ENCODE assay signal across 8 mouse cellular contexts in genomic region chr8:95702480-95703446, GRCm38 (mm10). TPM values are rescaled to one million over a fixed set of nuclear protein-coding genes. Genes with fewer than 3 reads are reported as not detected.
DNase-seq lines count a peak whose midpoint lies in the region; ATAC-seq and TF ChIP-seq lines count a peak whose summit lies in the region.

No protein-coding gene starts in this region.

- no peaks in the 10 kb centered on the region for H3K79me2 ChIP-seq in heart, adult 2 months (replicated peaks; ENCODE audit: control insufficient read depth, insufficient read depth, low read length)

- peaks cover 16% of the 10 kb centered on the region for H3K4me1 ChIP-seq in embryonic facial prominence, embryonic 13.5 days
- peaks cover 2% of the 10 kb centered on the region for H3K4me1 ChIP-seq in heart, adult 2 months (ENCODE audit: control insufficient read depth, insufficient read depth, low read length)
- H3K4me1 ChIP-seq in limb, embryonic 10.5 days = peaks cover 25% of the 10 kb centered on the region
- H3K4me1 ChIP-seq in midbrain, embryonic 11.5 days (ENCODE audit: control insufficient read depth, insufficient read depth, low read length) = peaks cover 15% of the 10 kb centered on the region
- H3K4me1 ChIP-seq in small intestine, adult 2 months (ENCODE audit: control insufficient read depth, insufficient read depth, insufficient read length, low read length) = peaks cover 3% of the 10 kb centered on the region; the same call in 1 of the 2 replicates

- no peaks in the 10 kb centered on the region for H3K36me3 ChIP-seq in embryonic facial prominence, embryonic 13.5 days
- H3K36me3 ChIP-seq in heart, adult 2 months (ENCODE audit: control insufficient read depth, insufficient read depth, low read length) = no peaks in the 10 kb centered on the region
- no peaks in the 10 kb centered on the region for H3K36me3 ChIP-seq in limb, embryonic 10.5 days
- H3K36me3 ChIP-seq in midbrain, embryonic 11.5 days (ENCODE audit: control insufficient read depth, insufficient read depth, low read length) = no peaks in the 10 kb centered on the region
- no peaks in the 10 kb centered on the region for H3K36me3 ChIP-seq in small intestine, adult 2 months (ENCODE audit: control insufficient read depth, insufficient read depth, low read length)

- peak overlapping the region; percentile 79 for H3K9ac ChIP-seq in embryonic facial prominence, embryonic 13.5 days
- peak overlapping the region; percentile 65 for H3K9ac ChIP-seq in heart, adult 2 months (ENCODE audit: low read depth, low read length)
- H3K9ac ChIP-seq in midbrain, embryonic 11.5 days (ENCODE audit: low read length) = peak overlapping the region; percentile 71

- peak; percentile 91 for TF ChIP-seq POLR2A in heart, adult 2 months (IDR thresholded peaks at IDR 0.05; ENCODE audit: insufficient read depth, low read depth, low read length)
- TF ChIP-seq POLR2A in small intestine, adult 2 months (IDR thresholded peaks at IDR 0.05; ENCODE audit: low read depth, low read length) = no peak

- H3K9me3 ChIP-seq in embryonic facial prominence, embryonic 13.5 days = no peaks in the 10 kb centered on the region
- H3K9me3 ChIP-seq in limb, embryonic 10.5 days (replicated peaks) = no peaks in the 10 kb centered on the region
- no peaks in the 10 kb centered on the region for H3K9me3 ChIP-seq in midbrain, embryonic 11.5 days (ENCODE audit: control insufficient read depth, low read length)

- peak; percentile 28 to 41 for DNase-seq in spleen, adult 18-20 months
- DNase-seq in spleen, adult 12 weeks (ENCODE audit: low spot score) = no peak
- DNase-seq in heart, adult 2 months = peak; percentile 78 to 84
- DNase-seq in kidney, adult 18-20 months = peak; percentile 44
- peak; percentile 82 for DNase-seq in limb, embryonic 10.5 days (ENCODE audit: low spot score)
- DNase-seq in midbrain, embryonic 11.5 days (ENCODE audit: low spot score, missing footprints) = peak; percentile 95

- WGBS in embryonic facial prominence, embryonic 13.5 days = 2% methylated on average over 34 of the region's 34 CpGs
- 2% methylated on average over 34 of the region's 34 CpGs for WGBS in heart, adult 2 months
- WGBS in limb, embryonic 10.5 days = 5% methylated on average over 34 of the region's 34 CpGs
- WGBS in midbrain, embryonic 11.5 days = 2% methylated on average over 34 of the region's 34 CpGs
- WGBS in small intestine, adult 2 months = 3% methylated on average over 34 of the region's 34 CpGs

- peak overlapping the region; percentile 99 for H3K4me2 ChIP-seq in embryonic facial prominence, embryonic 13.5 days
- H3K4me2 ChIP-seq in midbrain, embryonic 11.5 days = peak overlapping the region; percentile 95

- no peak overlapping the region for H3K27ac ChIP-seq in embryonic facial prominence, embryonic 13.5 days
- H3K27ac ChIP-seq in heart, adult 2 months = peak overlapping the region; percentile 65
- peak overlapping the region; percentile 69 for H3K27ac ChIP-seq in limb, embryonic 10.5 days
- H3K27ac ChIP-seq in midbrain, embryonic 11.5 days (ENCODE audit: low read depth, low read length) = no peak overlapping the region
- no peak overlapping the region for H3K27ac ChIP-seq in small intestine, adult 2 months (ENCODE audit: insufficient read depth, low read depth, low read length)

- TF ChIP-seq CTCF in heart, adult 2 months (IDR thresholded peaks at IDR 0.05) = no peak
- TF ChIP-seq CTCF in small intestine, adult 2 months (IDR thresholded peaks at IDR 0.05; ENCODE audit: extremely low read depth, insufficient read length, insufficient replicate concordance, low read depth, low read length) = no peak

- intact Hi-C loops in heart, adult 2 months (cut with DNase I) = no loop called here

- H3K4me3 ChIP-seq in embryonic facial prominence, embryonic 13.5 days = peak overlapping the region; percentile 66
- peak overlapping the region; percentile 55 for H3K4me3 ChIP-seq in heart, adult 2 months
- peak overlapping the region; percentile 67 for H3K4me3 ChIP-seq in limb, embryonic 10.5 days
- H3K4me3 ChIP-seq in midbrain, embryonic 11.5 days (ENCODE audit: low read depth, low read length) = peak overlapping the region; percentile 62
- peak overlapping the region; percentile 59 for H3K4me3 ChIP-seq in small intestine, adult 2 months (ENCODE audit: low read depth, low read length)

- peak; percentile 92 for ATAC-seq in embryonic facial prominence, embryonic 13.5 days (ENCODE audit: insufficient number of reproducible peaks, insufficient read depth, low FRiP score, low TSS enrichment, low read depth)
- ATAC-seq in midbrain, embryonic 11.5 days (ENCODE audit: low FRiP score) = peak; percentile 94

- no peak for TF ChIP-seq EP300 in heart, adult 2 months (IDR thresholded peaks at IDR 0.05; ENCODE audit: insufficient read depth, low read depth, low read length)

- H3K27me3 ChIP-seq in embryonic facial prominence, embryonic 13.5 days = peaks cover 28% of the 10 kb centered on the region
- no peaks in the 10 kb centered on the region for H3K27me3 ChIP-seq in heart, adult 2 months (ENCODE audit: control insufficient read depth, insufficient read depth, low read length)
- peaks cover 20% of the 10 kb centered on the region for H3K27me3 ChIP-seq in limb, embryonic 10.5 days (ENCODE audit: low read depth, poor library complexity, severe bottlenecking)
- peaks cover 2% of the 10 kb centered on the region; the same call in 1 of the 2 replicates for H3K27me3 ChIP-seq in midbrain, embryonic 11.5 days (ENCODE audit: control insufficient read depth, insufficient read depth, low read length)
- no peaks in the 10 kb centered on the region; the same call in none of the 2 replicates for H3K27me3 ChIP-seq in small intestine, adult 2 months (ENCODE audit: control insufficient read depth, insufficient read depth, low read length)

RNA-seq across cellular contexts. Expression of gene Setd6, which starts 12.9 kb away (rescaled TPM):
- polyA plus RNA-seq in embryonic facial prominence, embryonic 13.5 days (2015; fragmentation: Nextera tagmentation; extraction: Ambion mirVana) = 20.3 and 21.0 TPM in 2 replicates
- total RNA-seq in heart, adult 2 months (2021) = 10 to 100 TPM; 14.3 to 15.3 TPM
- 8.0 and 13.1 TPM in 2 replicates for polyA plus RNA-seq in heart, adult 2 months (2012; rRNA removed)
- polyA plus RNA-seq in limb, embryonic 10.5 days (2016; fragmentation: Nextera tagmentation; extraction: Ambion mirVana) = 16.7 and 22.6 TPM in 2 replicates
- polyA plus RNA-seq in midbrain, embryonic 11.5 days (2014; fragmentation: Nextera tagmentation; extraction: Ambion mirVana) = 20.8 and 24.2 TPM in 2 replicates
- 4.0 and 5.3 TPM in 2 replicates for polyA plus RNA-seq in small intestine, adult 2 months (2012; rRNA removed)

RNA-seq across cellular contexts. Expression of gene Ndrg4, which starts 26.0 kb away (rescaled TPM):
- polyA plus RNA-seq in embryonic facial prominence, embryonic 13.5 days (2015; fragmentation: Nextera tagmentation; extraction: Ambion mirVana) = 16.2 and 18.0 TPM in 2 replicates
- total RNA-seq in heart, adult 2 months (2021) = 100 to 1,000 TPM; 147 to 152 TPM
- 370 and 528 TPM in 2 replicates for polyA plus RNA-seq in heart, adult 2 months (2012; rRNA removed)
- polyA plus RNA-seq in limb, embryonic 10.5 days (2016; fragmentation: Nextera tagmentation; extraction: Ambion mirVana) = 7.6 and 9.7 TPM in 2 replicates
- 45.5 and 46.7 TPM in 2 replicates for polyA plus RNA-seq in midbrain, embryonic 11.5 days (2014; fragmentation: Nextera tagmentation; extraction: Ambion mirVana)
- polyA plus RNA-seq in small intestine, adult 2 months (2012; rRNA removed) = 10.2 and 12.1 TPM in 2 replicates

Comparison
In these comparisons a context has a peak if more than half of its experiments do, and no peak if none do; other contexts are left out.
1. H3K27ac ChIP-seq: peak in heart, adult 2 months (single experiment) and limb, embryonic 10.5 days (single experiment); none in embryonic facial prominence, embryonic 13.5 days (single experiment), midbrain, embryonic 11.5 days (single experiment) and small intestine, adult 2 months (single experiment).
2. Peak in every context shown above with its lines, with median percentiles within 50 percentile points of each other: H3K4me3 ChIP-seq and H3K9ac ChIP-seq.